Mouse (Mus musculus) cerebellum, adult 11-12 months (tissue): ENCODE results near the gene Corin.
A peak's percentile ranks its signal among the peaks of the same experiment; 100 is the strongest.

Source experiments
- DNase-seq: peaks from one replicate; pipeline ENCODE4 v3.0.0; 2022

Corin gene

DNA sequence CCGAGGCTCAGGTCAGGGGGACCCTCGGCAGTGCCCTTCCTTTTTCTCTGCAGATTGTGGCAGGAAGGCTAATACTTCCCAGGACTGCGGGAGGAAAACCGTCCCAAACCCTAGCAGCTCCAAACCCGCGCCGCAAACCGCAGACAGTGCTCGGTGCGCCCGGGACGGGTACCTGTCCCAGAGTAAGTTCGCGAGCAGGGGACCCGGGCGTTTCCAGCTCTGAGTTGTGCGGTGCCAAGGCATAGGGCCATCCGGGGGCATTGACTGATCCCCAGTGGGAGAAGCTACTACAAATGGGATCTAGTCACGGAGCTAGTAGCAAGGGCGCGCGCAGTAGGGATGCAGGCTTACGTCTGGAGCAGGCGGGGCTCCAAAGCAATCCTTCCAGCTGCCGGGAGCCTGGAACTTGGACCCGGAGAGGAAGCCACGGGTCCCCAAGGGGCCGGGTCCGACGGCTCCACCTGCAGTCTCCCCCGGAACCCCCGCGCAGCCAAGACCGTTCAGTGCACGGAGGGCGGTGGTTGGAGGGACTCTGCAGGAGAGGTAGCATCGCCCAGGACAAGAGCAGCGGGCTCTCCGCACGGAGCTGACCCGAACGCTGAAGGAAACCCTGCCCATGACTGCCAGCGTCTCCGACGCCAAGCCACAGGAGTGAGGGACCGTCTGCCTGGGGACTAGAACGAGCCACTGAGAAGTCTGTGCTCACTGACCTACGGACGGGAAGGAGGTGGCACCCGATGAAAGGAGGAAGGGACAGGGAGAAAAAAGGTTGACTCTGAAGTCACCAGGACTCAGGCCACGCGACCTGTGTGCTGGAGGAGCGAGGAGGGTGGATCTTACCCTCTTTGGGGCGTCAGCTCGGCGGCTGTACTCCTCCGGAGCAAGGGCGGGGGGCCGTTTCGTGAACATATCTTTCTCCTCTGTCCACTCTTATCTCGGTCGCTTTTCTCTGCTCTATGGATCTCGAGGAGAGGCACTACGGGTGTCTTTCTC lies at the start of gene Corin:
Gene Corin, minus strand, starts transcription at position 943 of the 993 bp plus-strand sequence.
- DNase-seq, result no peak

DNA sequence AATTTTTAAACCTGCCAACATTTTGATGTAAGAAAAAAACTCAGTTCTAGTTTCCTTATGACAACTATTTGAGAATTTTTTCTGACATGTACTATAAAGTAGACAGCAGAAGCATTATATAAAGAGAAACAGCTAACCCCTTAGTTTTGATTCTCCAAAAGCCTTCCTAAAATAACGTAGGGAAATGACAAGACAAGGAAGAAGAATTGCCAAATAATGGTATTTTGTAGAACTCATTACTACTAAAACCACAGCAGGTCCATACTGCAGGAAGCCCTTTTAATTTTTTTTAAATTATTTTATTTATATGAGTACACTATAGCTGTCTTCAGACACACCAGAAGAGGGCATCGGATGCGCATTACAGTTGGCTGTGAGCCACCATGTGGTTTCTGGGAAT lies 46.9 kb upstream of the Corin start:
- DNase-seq, result no peak

DNA sequence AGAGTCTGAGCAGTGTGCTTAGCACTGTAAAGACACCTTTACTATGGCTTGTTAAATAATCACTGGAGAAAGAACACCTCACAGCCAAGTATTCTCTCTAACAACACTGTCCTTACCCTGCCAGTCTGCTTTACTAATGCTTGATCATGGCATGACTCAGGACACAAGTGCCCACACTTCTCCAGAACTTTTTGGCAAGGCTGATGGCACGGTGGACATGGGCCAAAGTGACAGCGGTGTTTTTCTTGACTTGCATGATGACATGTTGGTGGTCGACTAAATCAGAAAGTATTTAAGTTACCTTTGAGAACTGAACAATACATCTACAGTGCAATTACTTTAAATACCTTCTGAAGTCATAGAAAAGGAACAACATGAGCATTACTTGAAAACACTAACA lies 24.6 kb upstream of the Corin start:
- DNase-seq, result no peak

DNA sequence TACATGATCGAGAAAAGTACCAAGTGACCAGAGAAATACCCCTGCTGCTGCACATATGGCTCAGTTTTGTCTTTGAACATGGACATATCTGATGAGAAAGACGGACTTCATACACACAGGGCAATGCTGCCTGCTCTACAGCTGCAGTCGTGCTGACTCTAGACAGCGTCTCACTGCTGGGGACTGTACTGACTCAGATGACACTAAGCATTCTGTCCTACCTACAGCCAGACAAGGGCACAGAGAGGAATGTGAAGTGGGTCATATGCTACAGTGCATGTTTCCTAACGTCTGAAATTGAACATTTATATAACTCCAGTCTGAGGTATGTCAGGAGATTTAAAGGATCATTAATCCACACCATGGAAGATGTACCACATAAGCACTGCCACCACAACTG lies 9.5 kb upstream of the Corin start:
- no peak for DNase-seq

DNA sequence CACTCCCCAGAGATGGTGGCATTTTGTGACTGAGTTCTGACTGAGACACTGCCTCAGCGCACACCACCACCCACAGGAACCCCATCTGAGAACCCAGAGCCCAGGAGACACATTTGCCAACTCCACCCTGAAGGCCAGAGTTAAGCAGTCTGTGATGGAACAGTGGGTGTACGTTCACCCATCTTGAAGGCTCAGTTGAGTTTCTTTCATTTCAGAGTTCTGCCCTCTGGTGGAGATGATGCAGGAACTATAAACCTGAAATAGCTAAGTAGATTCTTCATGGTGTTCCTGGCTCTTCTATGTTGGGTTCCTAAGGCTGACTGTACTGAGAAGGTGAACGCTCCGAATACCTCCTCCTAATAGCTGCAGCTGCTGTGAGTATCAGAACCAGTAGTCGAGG lies 1.5 kb upstream of the Corin start:
- DNase-seq, result no peak

DNA sequence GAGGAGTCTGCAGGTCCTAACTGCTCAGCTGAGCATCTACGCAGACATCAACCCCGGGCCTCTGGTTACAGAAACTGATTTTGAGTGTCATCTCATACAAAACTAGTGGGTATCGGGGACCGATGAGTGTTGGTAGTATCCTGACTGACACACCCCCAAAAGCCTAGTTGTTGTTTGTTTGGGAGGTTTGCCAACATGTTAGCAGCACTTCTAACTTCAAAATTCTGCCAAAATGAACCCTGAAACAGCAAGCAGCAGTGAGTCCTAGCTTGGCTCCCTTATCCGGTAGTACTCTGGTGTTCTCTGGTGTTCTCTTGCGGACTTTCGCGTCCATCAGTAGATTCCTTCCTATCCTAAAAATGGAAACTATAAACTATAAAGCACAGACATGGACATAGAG lies 1.5 kb downstream of the Corin start:
- no peak for DNase-seq

DNA sequence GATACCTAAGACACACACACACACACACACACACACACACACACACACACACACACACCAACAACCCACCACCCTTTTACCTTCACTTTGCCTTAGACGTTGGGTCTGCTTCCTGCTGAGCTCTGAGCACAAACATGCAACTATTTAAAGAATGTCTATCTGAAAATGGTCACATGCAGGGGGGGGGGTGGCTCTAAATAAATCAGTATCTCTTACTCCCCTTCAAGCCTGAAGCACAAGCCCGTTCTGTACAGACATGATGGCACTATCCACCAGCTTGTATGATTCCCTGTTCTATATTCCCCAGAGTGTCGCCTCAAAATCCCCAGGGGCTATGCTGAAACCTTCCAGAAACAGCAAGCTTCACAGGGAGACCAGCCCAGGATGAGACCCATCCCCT lies 2.5 kb downstream of the Corin start:
- DNase-seq, result no peak

DNA sequence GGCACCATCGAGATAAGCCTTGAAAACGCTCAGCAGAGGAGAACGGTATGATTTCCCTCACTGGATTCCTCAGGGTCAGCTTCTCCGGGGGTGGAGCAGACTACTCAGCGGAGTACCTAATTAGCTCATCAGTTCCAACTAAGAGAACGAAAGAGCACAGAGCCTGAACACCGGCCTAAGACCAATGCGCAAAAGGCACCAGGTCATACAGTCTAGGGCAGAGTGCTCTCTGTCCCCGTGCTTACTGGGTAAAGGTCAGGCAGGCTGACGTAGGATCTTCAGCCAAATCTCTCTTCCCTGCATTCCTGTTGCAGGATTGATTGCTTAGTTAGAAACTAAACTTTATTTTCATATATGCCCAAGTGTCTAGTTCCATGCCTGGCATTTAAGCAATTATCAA lies 6.0 kb downstream of the Corin start:
- DNase-seq, result no peak

DNA sequence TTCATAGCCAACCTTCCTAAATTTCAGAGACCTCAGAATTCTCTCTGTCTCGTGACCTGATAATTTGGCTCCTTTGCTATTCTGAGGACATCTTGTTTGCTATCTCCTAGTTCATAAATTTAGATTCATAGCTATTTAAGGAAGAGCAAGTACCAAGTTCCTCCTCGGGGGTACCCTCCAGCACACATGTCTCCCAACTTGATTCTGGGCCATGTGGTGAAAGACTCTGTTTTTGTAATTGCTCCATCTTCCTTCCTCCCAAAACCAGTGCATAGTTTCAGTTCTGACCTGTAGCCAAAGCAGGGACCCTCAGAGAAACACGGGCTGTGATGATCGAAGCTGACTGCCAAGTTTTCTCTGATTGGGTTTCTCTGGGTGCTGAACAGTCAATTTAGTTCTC lies 7.5 kb downstream of the Corin start:
- DNase-seq, result no peak

DNA sequence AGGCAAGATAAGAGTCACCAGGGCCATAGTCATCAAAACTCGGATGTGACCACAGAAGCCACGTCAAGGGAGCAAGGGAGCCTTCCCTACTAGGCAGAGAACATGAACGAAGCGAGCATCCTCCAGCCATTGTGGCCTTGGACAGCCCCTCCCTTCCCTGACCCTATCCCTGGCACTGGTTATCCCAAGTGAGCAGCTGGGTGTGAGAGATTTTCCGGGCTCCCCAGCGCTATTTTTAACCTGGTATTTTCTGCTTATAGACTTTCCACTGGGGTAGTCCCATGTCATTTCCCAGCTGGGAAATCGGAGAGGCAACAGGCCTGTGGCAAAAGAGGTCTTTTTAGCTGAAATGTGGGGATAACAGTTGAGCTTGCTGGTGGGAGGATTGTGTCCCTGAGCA lies 10.4 kb downstream of the Corin start:
- no peak for DNase-seq

DNA sequence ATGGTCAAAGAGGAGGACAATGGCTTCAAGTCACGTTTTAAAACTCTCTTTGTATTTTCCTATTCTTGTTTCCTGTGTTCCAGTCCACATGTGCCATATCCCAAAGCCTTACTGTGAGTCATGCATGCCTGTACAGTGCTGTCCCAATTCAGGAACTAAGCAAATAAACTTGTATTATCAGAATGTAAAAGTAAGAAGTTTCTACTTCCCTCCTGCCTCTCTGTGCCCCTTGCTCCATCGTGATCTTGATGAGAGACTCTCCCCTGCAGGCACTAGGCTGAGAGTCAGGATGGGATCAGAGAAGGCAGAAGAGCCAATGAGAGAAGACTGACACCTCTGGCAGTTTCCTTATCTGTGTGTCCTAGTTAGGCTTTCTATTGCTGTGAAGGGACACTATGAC lies 13.0 kb downstream of the Corin start:
- no peak for DNase-seq

DNA sequence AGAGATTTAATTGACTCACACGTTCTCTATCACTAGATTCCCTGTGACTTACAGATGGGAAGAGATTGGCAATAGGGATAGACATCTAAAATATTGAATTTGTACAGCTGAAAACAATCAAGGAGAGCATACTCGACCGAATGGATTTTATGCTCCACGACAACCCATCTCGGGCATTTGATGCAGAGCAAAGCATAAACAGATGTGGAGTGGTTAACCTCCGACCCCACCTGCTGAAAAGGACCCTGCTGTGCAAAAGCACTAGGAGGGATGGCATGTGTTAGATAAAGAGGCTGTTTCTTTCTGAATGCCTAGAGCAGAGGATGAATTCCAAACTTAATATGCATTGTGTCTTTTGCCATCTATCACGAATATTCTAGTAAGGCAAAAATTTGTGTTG lies 23.8 kb downstream of the Corin start:
- no peak for DNase-seq

DNA sequence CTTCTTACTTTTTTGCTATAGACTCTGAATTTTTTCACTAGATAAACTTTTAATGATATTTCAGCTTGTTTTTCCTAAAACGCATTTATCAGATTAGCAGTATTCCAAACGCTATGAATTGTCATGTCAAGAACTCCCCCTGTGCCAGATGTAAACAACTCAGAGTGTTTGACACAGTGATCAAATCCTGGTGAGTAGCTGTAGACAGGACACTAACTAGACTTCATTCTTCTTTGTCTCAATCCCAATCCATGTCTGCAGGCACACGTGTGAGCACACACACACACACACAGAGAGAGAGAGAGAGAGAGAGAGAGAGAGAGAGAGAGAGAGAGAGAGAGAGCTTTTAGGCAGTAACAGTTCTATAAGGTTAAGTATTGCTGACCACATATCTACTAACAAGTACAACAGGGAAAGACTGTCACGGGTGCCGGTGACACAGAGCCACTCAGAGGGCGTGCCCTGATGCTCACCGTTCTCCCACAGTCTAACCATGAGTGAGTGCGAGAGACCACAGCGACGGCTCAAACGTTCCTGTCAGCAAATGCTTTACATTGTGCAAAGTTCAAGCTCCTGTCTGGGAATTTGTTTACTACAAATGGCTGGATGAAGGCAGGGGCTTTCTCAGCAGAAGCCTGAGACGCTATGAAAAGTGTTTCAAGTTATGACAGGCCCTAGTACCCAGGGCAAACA lies 31.8 kb downstream of the Corin start:
- DNase-seq, result no peak

DNA sequence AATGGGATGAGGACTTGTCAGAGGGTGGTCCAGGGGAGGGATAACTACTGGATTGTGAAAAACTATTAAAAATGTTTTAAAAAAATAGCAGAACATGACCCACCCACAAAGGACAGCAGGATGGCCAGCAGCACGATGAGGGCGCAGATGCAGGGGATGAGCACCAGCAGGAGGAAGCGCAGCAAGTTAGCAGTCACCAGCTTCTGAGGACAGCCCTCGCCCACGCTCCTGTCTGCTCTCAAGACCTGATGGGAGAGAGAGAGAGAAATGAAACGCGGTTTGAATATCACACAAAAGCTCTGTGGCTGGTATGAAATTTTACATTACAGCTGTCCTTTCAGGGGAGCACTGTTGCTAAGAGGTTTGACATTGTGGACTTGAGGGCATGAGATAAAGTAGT lies 32.5 kb downstream of the Corin start:
- DNase-seq, result no peak

DNA sequence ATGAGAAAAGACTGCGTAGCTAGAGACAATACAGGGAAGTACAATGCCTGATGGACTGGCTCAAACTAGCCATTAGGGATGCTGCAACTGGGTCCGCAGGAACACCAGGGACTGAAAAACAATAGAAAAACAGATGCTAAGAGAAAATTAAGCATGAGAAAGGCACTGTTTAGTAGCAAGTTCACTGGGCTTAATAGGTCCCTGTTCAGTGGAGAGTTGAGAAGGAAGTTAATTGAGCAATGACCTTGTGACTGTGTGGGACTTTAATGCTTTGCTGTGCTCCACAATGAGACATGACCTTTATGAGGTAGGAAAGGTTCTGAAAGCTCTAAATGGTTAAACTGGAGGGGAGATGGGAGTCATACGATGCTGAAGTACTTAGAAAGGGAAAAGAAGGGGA lies 39.3 kb downstream of the Corin start:
- DNase-seq, result no peak

DNA sequence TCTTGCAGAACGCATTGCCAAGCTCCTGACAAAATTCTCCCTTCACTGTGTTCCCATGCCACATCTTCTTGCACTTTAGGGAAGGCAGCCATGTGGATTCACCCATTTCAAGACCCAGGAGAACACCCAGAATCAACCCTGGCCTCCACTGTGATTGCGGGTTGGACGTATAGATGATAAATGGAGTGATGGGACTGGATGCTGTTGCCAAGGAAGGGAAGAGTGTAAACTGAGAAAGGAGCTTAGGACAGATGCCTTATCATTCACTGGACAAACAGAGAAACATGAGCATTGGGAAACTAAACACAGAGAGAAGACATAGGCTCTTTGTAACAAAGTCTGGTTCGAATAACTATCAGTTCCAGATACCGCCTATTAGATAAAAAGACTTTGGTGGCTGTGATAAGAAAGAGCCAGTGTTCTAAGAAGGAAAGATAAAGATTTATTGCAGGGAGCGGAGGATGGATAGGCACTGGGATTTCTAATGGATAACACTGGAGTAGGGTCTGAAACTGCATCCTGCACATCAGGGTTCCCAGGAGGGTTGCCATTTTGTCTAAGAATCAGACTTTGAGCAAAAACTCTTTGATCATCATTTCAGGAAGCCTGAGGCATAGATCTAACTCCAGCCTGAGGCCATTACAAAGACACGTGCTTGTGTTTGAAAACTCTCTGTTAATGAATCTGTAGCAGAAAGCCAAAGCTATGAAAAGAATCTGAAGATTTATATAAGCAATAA lies 44.7 kb downstream of the Corin start:
- no peak for DNase-seq

DNA sequence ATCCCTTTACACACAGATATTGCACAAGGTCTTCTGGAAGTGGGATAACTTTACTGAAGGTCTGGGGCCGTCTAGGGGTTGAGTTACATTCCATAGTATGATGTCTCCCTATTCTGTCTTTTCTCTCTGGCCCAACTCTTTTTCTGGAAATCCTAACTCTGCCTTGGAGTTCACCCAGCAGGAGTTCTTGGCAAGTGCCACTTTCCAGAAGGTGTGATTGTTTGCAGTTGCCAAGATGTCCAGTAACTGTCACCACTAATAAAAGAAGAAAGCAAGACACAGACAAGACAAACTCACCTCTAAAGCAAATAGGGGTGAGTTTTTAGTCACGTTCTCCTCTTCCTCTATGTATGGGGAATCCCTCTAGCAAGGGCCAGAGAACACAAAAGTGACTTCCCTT lies 50.6 kb downstream of the Corin start:
- DNase-seq, result peak; percentile 34

DNA sequence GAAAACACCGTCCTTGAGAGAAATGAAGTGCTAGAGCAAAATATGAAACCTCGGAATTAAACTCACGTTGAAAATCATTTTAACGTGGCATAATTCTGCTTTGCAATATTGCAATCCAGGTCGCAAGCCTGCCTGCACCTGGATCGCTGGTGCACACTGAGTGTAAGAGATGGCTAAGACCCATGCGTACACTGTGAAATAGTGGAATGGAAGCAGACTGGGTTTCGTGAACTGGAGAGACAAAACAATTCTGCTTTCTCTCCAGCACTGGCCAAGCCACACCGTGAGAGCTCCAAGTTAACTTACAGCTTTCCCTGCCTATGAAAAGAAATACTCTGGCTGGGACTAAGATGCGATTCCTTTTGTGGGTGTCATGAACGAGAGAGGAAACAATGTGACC lies 51.1 kb downstream of the Corin start:
- DNase-seq, result no peak

DNA sequence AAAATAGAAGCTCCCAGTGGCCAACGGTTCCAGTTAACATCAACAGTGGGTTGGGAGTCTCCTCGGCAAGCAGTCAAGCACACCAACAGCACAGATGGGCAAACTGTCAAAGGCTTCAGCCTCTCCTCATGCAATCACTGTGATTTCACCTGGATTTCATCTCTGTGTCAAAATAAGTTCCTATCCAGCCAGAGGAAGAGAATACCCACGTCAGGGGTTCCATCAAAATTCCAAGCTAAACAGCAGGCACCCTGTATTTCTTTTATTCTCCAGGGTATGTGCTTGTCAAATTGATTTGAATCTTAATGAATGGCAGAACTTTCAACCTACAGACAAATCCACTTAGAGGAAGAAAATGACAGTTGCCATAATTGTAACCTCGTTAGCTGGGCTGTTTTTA lies 51.5 kb downstream of the Corin start:
- DNase-seq, result no peak

DNA sequence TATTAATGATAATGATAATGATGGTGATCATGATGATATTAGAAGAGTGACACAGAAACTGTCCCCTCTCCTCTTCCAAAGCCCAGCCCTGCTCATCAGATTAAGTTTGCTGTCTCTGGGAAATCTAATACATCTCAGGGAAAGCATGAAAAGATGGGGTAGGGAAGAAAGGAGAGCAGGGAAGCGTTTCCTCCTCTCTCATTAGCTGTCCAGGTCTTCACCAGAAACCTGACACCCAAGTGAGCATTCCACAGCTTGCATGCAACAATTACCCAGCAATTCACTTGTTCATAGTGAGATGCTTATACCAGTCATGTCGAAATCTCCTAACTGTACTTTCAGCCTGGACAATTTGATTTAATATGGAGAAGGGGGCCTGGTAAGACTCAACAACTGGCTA lies 55.4 kb downstream of the Corin start:
- DNase-seq, result no peak

DNA sequence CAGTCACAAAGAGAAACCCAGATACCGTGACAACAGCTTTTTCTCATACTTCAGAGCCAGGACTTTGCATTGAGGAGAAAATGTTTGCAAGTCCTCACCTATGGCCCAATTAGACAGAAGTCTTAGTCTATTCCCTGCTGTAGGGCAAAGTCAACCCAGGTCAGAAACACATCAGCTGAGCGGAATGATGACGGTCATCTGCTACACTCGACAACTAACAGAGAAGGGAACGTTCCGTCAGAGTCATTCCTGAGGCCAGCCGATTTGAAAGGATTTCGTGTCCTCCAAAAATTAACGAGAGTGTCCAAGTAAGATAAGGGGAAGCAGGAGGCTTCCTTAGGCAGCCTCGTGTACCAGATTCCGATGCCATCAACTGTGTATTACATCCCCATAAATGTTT lies 58.2 kb downstream of the Corin start:
- no peak for DNase-seq

DNA sequence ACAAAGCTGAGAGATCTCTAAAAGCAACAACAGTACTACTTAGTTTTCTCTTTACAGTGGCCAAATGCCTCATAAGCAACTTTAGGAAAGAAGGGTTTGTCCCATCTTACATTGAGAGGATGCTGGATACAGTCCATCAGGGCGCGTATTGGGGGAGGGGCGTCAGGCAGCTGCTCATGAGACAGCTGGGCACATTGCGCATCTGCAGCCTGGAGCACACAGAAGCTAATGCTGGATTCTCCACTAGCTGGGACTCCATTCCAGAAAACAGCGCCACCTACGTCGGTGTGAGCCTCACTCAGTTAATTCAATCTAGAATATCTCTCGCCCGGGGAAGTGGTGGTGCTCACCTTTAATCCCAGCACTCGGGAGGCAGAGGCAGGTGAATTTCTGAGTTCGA lies 60.3 kb downstream of the Corin start:
- DNase-seq, result no peak

DNA sequence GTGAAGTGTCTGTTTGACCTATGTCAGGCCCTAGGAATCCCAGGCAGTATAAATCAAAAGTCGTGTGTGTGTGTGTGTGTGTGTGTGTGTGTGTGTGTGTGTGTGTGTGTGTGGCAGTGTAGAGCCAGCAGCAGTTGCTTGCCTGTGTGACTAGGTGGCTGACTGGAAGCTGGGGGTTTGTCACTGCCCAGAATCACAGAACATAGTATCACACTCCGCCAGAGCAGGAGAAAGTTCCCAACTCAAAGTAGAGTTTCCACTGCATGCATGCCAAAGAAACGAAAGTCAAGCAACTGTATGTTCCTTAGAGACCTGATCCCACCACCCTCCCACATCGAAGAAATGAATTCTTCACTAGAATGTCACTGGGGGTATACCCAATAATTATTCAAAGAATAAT lies 61.3 kb downstream of the Corin start:
- DNase-seq, result no peak

DNA sequence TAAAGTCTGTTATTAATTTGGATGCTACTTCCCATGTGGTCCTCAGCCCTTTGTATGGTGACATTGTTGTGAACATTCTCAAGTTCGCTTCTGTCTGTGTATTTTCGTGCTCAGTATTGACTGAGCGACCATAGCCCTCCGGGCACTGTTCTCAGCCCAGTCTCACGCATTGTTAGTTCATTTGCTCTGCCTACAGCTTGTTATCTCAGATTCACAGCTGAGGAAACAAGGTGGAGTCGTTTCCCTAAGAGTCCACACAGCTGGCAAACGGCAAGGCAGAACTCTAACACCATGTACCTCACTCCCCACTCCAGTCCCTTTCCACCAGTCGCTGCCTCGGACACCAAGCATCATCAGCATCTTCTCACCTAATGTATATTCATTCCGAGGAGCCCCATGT lies 63.1 kb downstream of the Corin start:
- no peak for DNase-seq
